Comparison of ENCODE assay signal across 18 mouse cellular contexts in genomic region chr2:93649243-93649870, GRCm38 (mm10). TPM values are rescaled to one million over a fixed set of nuclear protein-coding genes. Genes with fewer than 3 reads are reported as not detected.
DNase-seq lines count a peak whose midpoint lies in the region; ATAC-seq and TF ChIP-seq lines count a peak whose summit lies in the region.
"Had no signal": no experiment of that assay in that cellular context is flagged by ENCODE, and none has a peak within 500 bp of the region (broad histone marks: within the 10 kb centered on the region; RNA-seq: fewer than 3 reads in every experiment).

No protein-coding gene starts in this region.

- H3K9me3 ChIP-seq in hindbrain, embryonic 13.5 days = no peaks in the 10 kb centered on the region
- no peaks in the 10 kb centered on the region for H3K9me3 ChIP-seq in hindbrain, embryonic 10.5 days
- H3K9me3 ChIP-seq in forebrain, embryonic 12.5 days = no peaks in the 10 kb centered on the region
- no peaks in the 10 kb centered on the region for H3K9me3 ChIP-seq in limb, embryonic 13.5 days
- H3K9me3 ChIP-seq: limb, embryonic 15.5 days; lung, embryonic 15.5 days; midbrain, embryonic 12.5 days had no signal

- no peak for TF ChIP-seq POLR2A in lung, adult 2 months (IDR thresholded peaks at IDR 0.05; ENCODE audit: borderline replicate concordance, extremely low read depth, low read depth, low read length)

- 17% methylated on average over 4 of the region's 4 CpGs for WGBS in hindbrain, embryonic 13.5 days
- 25% methylated on average over 4 of the region's 4 CpGs for WGBS in hindbrain, embryonic 10.5 days
- WGBS in forebrain, embryonic 12.5 days = 25% methylated on average over 4 of the region's 4 CpGs
- 44% methylated on average over 4 of the region's 4 CpGs for WGBS in limb, embryonic 13.5 days
- 53% methylated on average over 4 of the region's 4 CpGs for WGBS in lung, adult 2 months

- H3K9ac ChIP-seq in hindbrain, embryonic 13.5 days = no peak overlapping the region
- H3K9ac ChIP-seq in forebrain, embryonic 12.5 days = no peak overlapping the region
- H3K9ac ChIP-seq in limb, embryonic 13.5 days = peak overlapping the region; percentile 25; the same call in 1 of the 2 replicates
- H3K9ac ChIP-seq: limb, embryonic 15.5 days; lung, embryonic 15.5 days; midbrain, embryonic 12.5 days had no signal

- no peak overlapping the region for H3K4me3 ChIP-seq in hindbrain, embryonic 13.5 days
- no peak overlapping the region for H3K4me3 ChIP-seq in hindbrain, embryonic 10.5 days
- H3K4me3 ChIP-seq in forebrain, embryonic 12.5 days (replicated peaks) = no peak overlapping the region
- no peak overlapping the region for H3K4me3 ChIP-seq in limb, embryonic 13.5 days
- H3K4me3 ChIP-seq in lung, adult 2 months (replicated peaks; ENCODE audit: extremely low read depth, low read depth, low read length) = no peak overlapping the region
- H3K4me3 ChIP-seq: limb, embryonic 15.5 days; lung, embryonic 15.5 days; midbrain, embryonic 12.5 days had no signal

- TF ChIP-seq CTCF in lung, adult 2 months (IDR thresholded peaks at IDR 0.05; ENCODE audit: insufficient read depth, low read length) = no peak

- H3K4me2 ChIP-seq in hindbrain, embryonic 13.5 days = no peak overlapping the region
- H3K4me2 ChIP-seq in forebrain, embryonic 12.5 days = 0 out of 2 replicates have a peak overlapping the region, but pooled peaks have one; percentile 1
- H3K4me2 ChIP-seq in limb, embryonic 13.5 days (replicated peaks) = no peak overlapping the region
- H3K4me2 ChIP-seq: limb, embryonic 15.5 days; lung, embryonic 15.5 days; midbrain, embryonic 12.5 days had no signal

- no peak for DNase-seq in hindbrain, embryonic 10.5 days (ENCODE audit: low spot score)
- DNase-seq in brain, adult 2 months (ENCODE audit: low read depth, low spot score) = peak; percentile 60
- DNase-seq in lung, adult 2 months = no peak
- no peak for DNase-seq in yolk sac, embryonic 10.5 days (ENCODE audit: low spot score)
- DNase-seq: cerebellum, postnatal 36 days; heart, postnatal 10 days; kidney, adult 2 months; spleen, adult 18-20 months; thymus, adult 2 months had no signal

- peaks cover 12% of the 10 kb centered on the region for H3K4me1 ChIP-seq in hindbrain, embryonic 13.5 days (replicated peaks)
- peaks cover 31% of the 10 kb centered on the region for H3K4me1 ChIP-seq in hindbrain, embryonic 10.5 days (replicated peaks)
- H3K4me1 ChIP-seq in forebrain, embryonic 12.5 days = peaks cover 7% of the 10 kb centered on the region; the same call in 1 of the 2 replicates
- peaks cover 27% of the 10 kb centered on the region for H3K4me1 ChIP-seq in limb, embryonic 13.5 days
- no peaks in the 10 kb centered on the region for H3K4me1 ChIP-seq in lung, adult 2 months (ENCODE audit: control insufficient read depth, insufficient read depth, low read length)

- H3K36me3 ChIP-seq in hindbrain, embryonic 13.5 days = no peaks in the 10 kb centered on the region
- H3K36me3 ChIP-seq in hindbrain, embryonic 10.5 days = no peaks in the 10 kb centered on the region
- no peaks in the 10 kb centered on the region for H3K36me3 ChIP-seq in forebrain, embryonic 12.5 days (replicated peaks)
- H3K36me3 ChIP-seq in limb, embryonic 13.5 days = no peaks in the 10 kb centered on the region
- H3K36me3 ChIP-seq: limb, embryonic 15.5 days; lung, embryonic 15.5 days; midbrain, embryonic 12.5 days had no signal

- peaks cover 80% of the 10 kb centered on the region for H3K27me3 ChIP-seq in hindbrain, embryonic 13.5 days
- peaks cover 94% of the 10 kb centered on the region for H3K27me3 ChIP-seq in hindbrain, embryonic 10.5 days (ENCODE audit: insufficient read depth, poor library complexity, severe bottlenecking)
- peaks cover 90% of the 10 kb centered on the region for H3K27me3 ChIP-seq in forebrain, embryonic 12.5 days
- peaks cover 90% of the 10 kb centered on the region for H3K27me3 ChIP-seq in limb, embryonic 13.5 days

- 0 out of 2 replicates have a peak, but pooled peaks have one; percentile 49 for ATAC-seq in hindbrain, embryonic 13.5 days (ENCODE audit: low FRiP score)
- ATAC-seq in forebrain, embryonic 12.5 days (ENCODE audit: low FRiP score) = no peak
- ATAC-seq in limb, embryonic 13.5 days (ENCODE audit: low FRiP score, low read depth) = no peak
- no peak for ATAC-seq in erythroblast, adult 5-6 weeks (replicated peaks; ENCODE audit: low FRiP score, poor library complexity, severe bottlenecking)

- no peak overlapping the region for H3K27ac ChIP-seq in hindbrain, embryonic 13.5 days
- no peak overlapping the region for H3K27ac ChIP-seq in hindbrain, embryonic 10.5 days
- H3K27ac ChIP-seq in forebrain, embryonic 12.5 days = no peak overlapping the region
- H3K27ac ChIP-seq in limb, embryonic 13.5 days = no peak overlapping the region
- H3K27ac ChIP-seq: limb, embryonic 15.5 days; lung, embryonic 15.5 days; midbrain, embryonic 12.5 days had no signal

RNA-seq across cellular contexts. Expression of gene Alx4, which starts 7.2 kb away (rescaled TPM):
- polyA plus RNA-seq in hindbrain, embryonic 13.5 days (2015; fragmentation: Nextera tagmentation; extraction: Ambion mirVana) = 0.57 and 0.78 TPM in 2 replicates
- 7.2 and 9.0 TPM in 2 replicates for polyA plus RNA-seq in hindbrain, embryonic 10.5 days (2016; fragmentation: Nextera tagmentation; extraction: Ambion mirVana)
- polyA plus RNA-seq in forebrain, embryonic 12.5 days (2016; fragmentation: Nextera tagmentation; extraction: Ambion mirVana) = 5.2 and 5.9 TPM in 2 replicates
- polyA plus RNA-seq in limb, embryonic 13.5 days (2015; fragmentation: Nextera tagmentation; extraction: Ambion mirVana) = 2.5 and 2.6 TPM in 2 replicates
- 0.24 and 0.47 TPM in 2 replicates for polyA plus RNA-seq in lung, adult 2 months (2012; rRNA removed)
- not detected in 2 replicates for total RNA-seq in erythroblast, adult 5-6 weeks (2015; ENCODE audit: low replicate concordance)
- not detected in 2 replicates for total RNA-seq in erythroblast, adult 5-6 weeks (2017; ENCODE audit: low replicate concordance)
- total RNA-seq: MEL had no signal
- polyA plus RNA-seq: C2C12 had no signal
